Mouse (Mus musculus) myocyte (in vitro differentiated cells): ENCODE measurements around the gene Eif4g3.

Source experiments
- CEBPB ChIP-seq: IDR thresholded peaks from 2 replicates; pipeline ENCODE4 v1.6.1; 2011; ENCODE audit warnings: mild to moderate bottlenecking, moderate library complexity; ENCODE audit not compliant: poor library complexity, insufficient read depth, severe bottlenecking
- E2F4 ChIP-seq: IDR thresholded peaks from one replicate; pipeline ENCODE4 v1.6.1; 2011; ENCODE audit warnings: mild to moderate bottlenecking, control low read depth, moderate library complexity; ENCODE audit not compliant: insufficient read depth
- MAX ChIP-seq: IDR thresholded peaks from one replicate; pipeline ENCODE4 v1.6.1; 2011; ENCODE audit warnings: low read depth, mild to moderate bottlenecking, control low read depth
- MYOD1 ChIP-seq, 3 experiments: IDR thresholded peaks; one replicate each; pipeline ENCODE4 v1.6.1; 2011; ENCODE audit warnings: control low read depth in 2 of 3, low read depth in 2 of 3, mild to moderate bottlenecking in 2 of 3, moderate library complexity in 1 of 3; ENCODE audit not compliant: insufficient read length in 2 of 3, control insufficient read depth in 1 of 3
- MYOG ChIP-seq, 3 experiments: IDR thresholded peaks; one replicate each; pipeline ENCODE4 v1.6.1; 2011; ENCODE audit warnings: control low read depth in 2 of 3, low read depth in 2 of 3, mild to moderate bottlenecking in 2 of 3; ENCODE audit not compliant: insufficient read length in 2 of 3, control insufficient read depth in 1 of 3, insufficient read depth in 1 of 3
- POLR2A ChIP-seq: IDR thresholded peaks from one replicate; pipeline ENCODE4 v1.6.1; 2011; ENCODE audit warnings: low read depth, mild to moderate bottlenecking, control low read depth, moderate library complexity; ENCODE audit not compliant: insufficient read length
- POLR2AphosphoS2 ChIP-seq: IDR thresholded peaks from one replicate; pipeline ENCODE4 v1.6.1; 2011; ENCODE audit warnings: low read depth, control low read depth; ENCODE audit not compliant: insufficient read length
- REST ChIP-seq: IDR thresholded peaks from one replicate; pipeline ENCODE4 v1.6.1; 2011; ENCODE audit warnings: mild to moderate bottlenecking, control low read depth, moderate library complexity; ENCODE audit not compliant: insufficient read depth, insufficient read length
- SRF ChIP-seq: IDR thresholded peaks from one replicate; pipeline ENCODE4 v1.6.1; 2011; ENCODE audit warnings: low read depth; ENCODE audit not compliant: control insufficient read depth, insufficient read length
- TCF12 ChIP-seq: IDR thresholded peaks from one replicate; pipeline ENCODE4 v1.6.1; 2011; ENCODE audit warnings: mild to moderate bottlenecking, control low read depth; ENCODE audit not compliant: poor library complexity, insufficient read depth, severe bottlenecking
- TCF3 ChIP-seq: IDR thresholded peaks from one replicate; pipeline ENCODE4 v1.6.1; 2011; ENCODE audit warnings: low read depth, control low read depth; ENCODE audit not compliant: insufficient read length
- USF1 ChIP-seq: IDR thresholded peaks from one replicate; pipeline ENCODE4 v1.6.1; 2011; ENCODE audit warnings: low read depth, mild to moderate bottlenecking, control low read depth, moderate library complexity

GRCm38 (mm10) chr4:138018011-138018410 lies 25.2 kb downstream of the Eif4g3 start:
- TF ChIP-seq USF1 (no peak), TCF12 (no peak), POLR2A (no peak), E2F4 (no peak), SRF (no peak), MAX (no peak), REST (no peak), MYOD1 (IDR thresholded peaks at IDR 0.05; ENCODE audit: control insufficient read depth in 1 of 3, insufficient read length in 2 of 3, low read depth in 2 of 3) (no peak), TCF3 (no peak), CEBPB (no peak), POLR2AphosphoS2 (no peak), MYOG (IDR thresholded peaks at IDR 0.05; ENCODE audit: control insufficient read depth in 1 of 3, insufficient read depth in 1 of 3, insufficient read length in 2 of 3, low read depth in 2 of 3) (no peak)
